Mouse (Mus musculus) kidney, adult 2 months (tissue): ENCODE measurements around the gene Mapk13.

Experiments
- CTCF ChIP-seq: fragments of 200-500 bp; conservative IDR thresholded peaks from 2 replicates; pipeline ENCODE4 v1.5.1; 2011; ENCODE audit warnings: low read depth, mild to moderate bottlenecking, control low read depth, low read length, moderate library complexity, mixed read lengths; ENCODE audit not compliant: insufficient read depth, insufficient read length
- POLR2A ChIP-seq: fragments of 200-500 bp; IDR thresholded peaks from one replicate; pipeline ENCODE4 v1.6.1; 2011; ENCODE audit warnings: low read depth, low read length, control low read depth

DNA sequence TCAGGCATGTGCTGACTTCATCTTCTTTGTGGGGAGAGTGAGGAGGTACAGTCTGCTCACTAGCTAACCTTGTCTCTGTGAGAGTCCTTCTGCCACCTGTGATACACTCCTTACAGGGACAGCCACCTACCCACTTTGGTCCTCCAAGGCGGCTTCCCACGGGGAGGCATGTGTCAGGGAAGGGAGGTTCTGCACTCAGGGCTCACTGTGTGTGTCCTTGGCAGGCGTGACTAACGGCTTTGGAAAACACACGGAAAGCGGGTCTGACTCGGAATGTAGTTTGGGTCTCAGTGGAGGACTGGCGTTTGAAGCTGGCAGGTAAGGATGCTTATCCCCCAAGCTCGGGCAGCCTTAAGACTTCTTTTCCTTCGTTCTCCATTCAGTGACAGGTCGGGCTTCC lies 54.7 kb downstream of the Mapk13 start:
- TF ChIP-seq CTCF = no peak
- no peak for TF ChIP-seq POLR2A
